In genomic region chr14:12822491-12823219, GRCm38 (mm10) we compare ENCODE assay signal across 9 mouse cellular contexts. TPM values are rescaled to one million over a fixed set of nuclear protein-coding genes. Genes with fewer than 3 reads are reported as not detected.
A peak's percentile ranks its signal among the peaks of the same experiment; 100 is the strongest.
DNase-seq lines count a peak whose midpoint lies in the region; ATAC-seq and TF ChIP-seq lines count a peak whose summit lies in the region.
"Had no signal": no experiment of that assay in that cellular context is flagged by ENCODE, and none has a peak within 500 bp of the region (broad histone marks: within the 10 kb centered on the region; RNA-seq: fewer than 3 reads in every experiment).

Gene Cadps, minus strand, starts transcription at chr14:12823079.

- H3K9ac ChIP-seq in heart, embryonic 12.5 days, result peak within 1 kb of the TSS; percentile 69
- peak within 1 kb of the TSS; percentile 87 for H3K9ac ChIP-seq in midbrain, embryonic 11.5 days (ENCODE audit: low read length)

- peak; percentile 41 for ATAC-seq in heart, embryonic 12.5 days (ENCODE audit: insufficient number of reproducible peaks, low FRiP score)
- peak; percentile 71 for ATAC-seq in midbrain, embryonic 11.5 days (ENCODE audit: low FRiP score)

- no peaks in the 10 kb centered on the region for H3K9me3 ChIP-seq in heart, embryonic 12.5 days (replicated peaks)
- H3K9me3 ChIP-seq in midbrain, embryonic 11.5 days (ENCODE audit: control insufficient read depth, low read length), result no peaks in the 10 kb centered on the region

- no peak for TF ChIP-seq CTCF in embryonic fibroblast, embryonic 13.5 days (IDR thresholded peaks at IDR 0.05; ENCODE audit: borderline replicate concordance, insufficient read depth, low read length)
- no peak for TF ChIP-seq CTCF in testis, adult 2 months (IDR thresholded peaks at IDR 0.05; ENCODE audit: control insufficient read depth, insufficient read depth, insufficient replicate concordance, low read depth, low read length)

- H3K4me1 ChIP-seq in heart, embryonic 12.5 days (replicated peaks), result peaks cover 17% of the 10 kb centered on the region; the same call in 1 of the 2 replicates
- H3K4me1 ChIP-seq in embryonic fibroblast, embryonic 13.5 days (ENCODE audit: control insufficient read depth, insufficient read depth, low read length), result no peaks in the 10 kb centered on the region
- H3K4me1 ChIP-seq in midbrain, embryonic 11.5 days (ENCODE audit: control insufficient read depth, insufficient read depth, low read length), result 0 out of 2 replicates have a peak, but pooled peaks cover 4% of the 10 kb centered on the region
- H3K4me1 ChIP-seq in testis, adult 2 months (ENCODE audit: control insufficient read depth, insufficient read depth, low read length), result peaks cover 9% of the 10 kb centered on the region

- no peak for TF ChIP-seq POLR2A in embryonic fibroblast, embryonic 13.5 days (IDR thresholded peaks at IDR 0.05; ENCODE audit: low read depth, low read length)
- no peak for TF ChIP-seq POLR2A in testis, adult 2 months (IDR thresholded peaks at IDR 0.05; ENCODE audit: control insufficient read depth, low read depth, low read length)

- H3K4me3 ChIP-seq in heart, embryonic 12.5 days, result peak within 1 kb of the TSS; percentile 73
- H3K4me3 ChIP-seq in embryonic fibroblast, embryonic 13.5 days (ENCODE audit: insufficient read depth, low read length), result peak within 1 kb of the TSS; percentile 35
- H3K4me3 ChIP-seq in midbrain, embryonic 11.5 days (ENCODE audit: low read depth, low read length), result peak within 1 kb of the TSS; percentile 71
- H3K4me3 ChIP-seq in testis, adult 2 months (ENCODE audit: control insufficient read depth, low read depth, low read length), result peak within 1 kb of the TSS; percentile 60

- under 1% methylated on average over 66 of the region's 71 CpGs for WGBS in heart, embryonic 12.5 days
- WGBS in midbrain, embryonic 11.5 days, result under 1% methylated on average over 60 of the region's 71 CpGs

- peak within 1 kb of the TSS; percentile 80 for H3K4me2 ChIP-seq in heart, embryonic 12.5 days
- peak within 1 kb of the TSS; percentile 78 for H3K4me2 ChIP-seq in midbrain, embryonic 11.5 days

- H3K36me3 ChIP-seq in heart, embryonic 12.5 days, result no peaks in the 10 kb centered on the region
- H3K36me3 ChIP-seq in midbrain, embryonic 11.5 days (ENCODE audit: control insufficient read depth, insufficient read depth, low read length), result no peaks in the 10 kb centered on the region
- no peaks in the 10 kb centered on the region for H3K36me3 ChIP-seq in testis, adult 2 months (ENCODE audit: control insufficient read depth, insufficient read depth, low read length)

- peak within 1 kb of the TSS; percentile 77 for H3K27ac ChIP-seq in heart, embryonic 12.5 days (ENCODE audit: poor library complexity, severe bottlenecking)
- no peak within 1 kb of the TSS for H3K27ac ChIP-seq in embryonic fibroblast, embryonic 13.5 days (ENCODE audit: insufficient read depth, low read length)
- H3K27ac ChIP-seq in midbrain, embryonic 11.5 days (ENCODE audit: low read depth, low read length), result peak within 1 kb of the TSS; percentile 70
- no peak within 1 kb of the TSS for H3K27ac ChIP-seq in testis, adult 2 months (ENCODE audit: control insufficient read depth, insufficient read depth, low read depth, low read length)

- DNase-seq in heart, adult 18-20 months, result no peak
- no peak for DNase-seq in adrenal gland, postnatal 4 days (ENCODE audit: low spot score in 2 of 2)
- DNase-seq in layer of hippocampus, adult 18-20 months (ENCODE audit: low spot score in 2 of 2), result peak; percentile 80 to 88
- DNase-seq in midbrain, embryonic 11.5 days (ENCODE audit: low spot score, missing footprints), result peak; percentile 94
- no peak for DNase-seq in natural killer cell, adult 2 months (ENCODE audit: low spot score in 2 of 2)

- peaks cover 16% of the 10 kb centered on the region for H3K27me3 ChIP-seq in heart, embryonic 12.5 days (replicated peaks)
- no peaks in the 10 kb centered on the region for H3K27me3 ChIP-seq in midbrain, embryonic 11.5 days (ENCODE audit: control insufficient read depth, insufficient read depth, low read length)
- H3K27me3 ChIP-seq in testis, adult 2 months (ENCODE audit: control insufficient read depth, insufficient read depth, low read length), result no peaks in the 10 kb centered on the region; the same call in 1 of the 2 replicates

RNA-seq across cellular contexts. Expression of gene Cadps, which starts in this region (rescaled TPM):
- 1.3 and 2.5 TPM in 2 replicates for polyA plus RNA-seq in heart, embryonic 12.5 days (2016; fragmentation: Nextera tagmentation; extraction: Ambion mirVana)
- total RNA-seq in heart, adult 18-20 months (2021), result under 1 TPM in 1 of 2 experiments, not detected in 1; 0.15 TPM
- total RNA-seq in adrenal gland, postnatal 4 days (2021), result 10 to 100 TPM; 15.5 to 19.8 TPM
- 0.49 TPM in 1 of 2 replicates, not detected in the other for polyA plus RNA-seq in embryonic fibroblast, embryonic 13.5 days (2011; ENCODE audit: insufficient read length, low read depth, missing spikeins)
- total RNA-seq in layer of hippocampus, adult 18-20 months (2021), result 100 to 1,000 TPM; 210 to 218 TPM
- 12.6 and 13.3 TPM in 2 replicates for polyA plus RNA-seq in midbrain, embryonic 11.5 days (2014; fragmentation: Nextera tagmentation; extraction: Ambion mirVana)
- polyA plus RNA-seq in testis, adult 2 months (2012; rRNA removed), result 1.5 TPM in 2 replicates
- polyA plus RNA-seq: liver, adult 2 months had no signal

Comparison
In these comparisons a context has a peak if more than half of its experiments do, and no peak if none do; other contexts are left out.
1. RNA of gene Cadps (total RNA-seq): 210 to 218 TPM in layer of hippocampus, adult 18-20 months and 15.5 to 19.8 TPM in adrenal gland, postnatal 4 days; 0.15 TPM in heart, adult 18-20 months; every median in the first group is over 10 times any median in the second.
2. RNA of gene Cadps (total RNA-seq): 210 to 218 TPM in layer of hippocampus, adult 18-20 months; 15.5 to 19.8 TPM in adrenal gland, postnatal 4 days; every median in the first group is over 10 times any median in the second.
3. H3K27ac ChIP-seq: peak in heart, embryonic 12.5 days (single experiment) and midbrain, embryonic 11.5 days (single experiment); none in embryonic fibroblast, embryonic 13.5 days (single experiment) and testis, adult 2 months (single experiment).
4. DNase-seq: peak in layer of hippocampus, adult 18-20 months (2 of 2) and midbrain, embryonic 11.5 days (single experiment); none in heart, adult 18-20 months (0 of 2), adrenal gland, postnatal 4 days (0 of 2) and natural killer cell, adult 2 months (0 of 2).
5. Peak in every context shown above with its lines, with median percentiles within 50 percentile points of each other: H3K4me3 ChIP-seq.